Mouse (Mus musculus): Measurements from ENCODE around the gene Havcr2. TPM values are rescaled to one million over a fixed set of nuclear protein-coding genes. Genes with fewer than 3 reads are reported as not detected.
"Not testable (repeated sequence)": the region's sequence is repeated elsewhere in the genome, so short reads cannot be mapped to it uniquely, and the experiment has no call there.

Havcr2 gene
- total and polyA plus RNA-seq, 2 experiments from 2014 or later: 0.32 to 0.44 TPM

DNA sequence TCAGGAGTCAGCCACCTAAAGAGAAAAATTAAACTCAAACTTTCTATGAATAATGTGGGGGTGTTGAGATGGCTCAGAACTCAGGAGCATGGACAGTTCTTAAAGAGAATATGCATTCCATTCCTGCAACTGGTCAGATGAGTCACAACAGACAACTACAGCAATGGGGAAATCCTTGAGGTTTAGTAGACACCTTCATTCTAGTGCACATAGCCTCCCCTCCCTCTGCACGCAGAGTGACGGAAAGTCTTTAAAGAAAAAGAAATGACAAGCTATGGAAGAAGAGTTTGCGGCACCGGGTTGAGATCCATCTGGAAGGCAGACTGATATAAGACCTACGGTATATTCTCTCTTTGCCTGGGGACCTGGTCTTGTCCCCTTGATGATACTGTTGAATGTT lies 55.2 kb downstream of the Havcr2 start:
- H3K4me2 ChIP-seq (ENCODE audit: low read depth, low read length, poor library complexity, severe bottlenecking): no peak overlapping the region
- H3K9me3 ChIP-seq (ENCODE audit: low read length): no peaks in the 10 kb centered on the region
- no peak for TF ChIP-seq CTCF (IDR thresholded peaks at IDR 0.05)
- WGBS: 94% methylated on average over 5 of the region's 5 CpGs
- no peaks in the 10 kb centered on the region for H3K4me1 ChIP-seq (ENCODE audit: insufficient read depth, low read length)
- DNase-seq (ENCODE audit: low spot score): no peak
- no peak overlapping the region for H3K9ac ChIP-seq (replicated peaks; ENCODE audit: low read length, poor library complexity, severe bottlenecking)
- no peaks in the 10 kb centered on the region for H3K36me3 ChIP-seq (ENCODE audit: insufficient read depth, low read length)
- no peak overlapping the region for H3K4me3 ChIP-seq (ENCODE audit: low read depth, low read length)
- H3K27ac ChIP-seq (ENCODE audit: low read depth, low read length): no peak overlapping the region
- no peaks in the 10 kb centered on the region for H3K27me3 ChIP-seq (ENCODE audit: insufficient read depth, low read length)
- ATAC-seq (ENCODE audit: low FRiP score): no peak

DNA sequence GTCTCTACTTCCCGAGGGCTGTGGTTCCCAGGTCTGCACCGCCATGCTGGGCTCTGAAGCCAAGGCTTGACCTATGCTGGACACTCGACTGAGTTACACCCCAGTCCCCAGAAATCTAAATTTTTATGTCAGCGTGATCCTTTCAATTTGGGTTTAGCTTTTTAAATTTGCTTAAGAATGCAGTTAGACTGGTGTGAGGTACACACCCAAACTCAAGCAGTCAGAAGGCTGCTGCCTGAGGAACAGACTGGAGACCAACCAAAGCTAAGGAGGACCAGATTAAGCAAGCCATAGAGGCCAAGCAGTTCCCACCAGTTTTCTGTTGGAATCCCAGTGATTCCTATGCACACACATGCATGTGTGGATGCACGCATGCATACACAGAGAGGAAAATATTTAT lies 66.6 kb downstream of the Havcr2 start:
- not testable (repeated sequence) for DNase-seq (ENCODE audit: low spot score); H3K27ac ChIP-seq (ENCODE audit: low read depth, low read length); H3K4me2 ChIP-seq (ENCODE audit: low read depth, low read length, poor library complexity, severe bottlenecking); H3K9ac ChIP-seq (replicated peaks; ENCODE audit: low read length, poor library complexity, severe bottlenecking); H3K4me1 ChIP-seq (ENCODE audit: insufficient read depth, low read length); ATAC-seq (ENCODE audit: low FRiP score); H3K9me3 ChIP-seq (ENCODE audit: low read length); H3K4me3 ChIP-seq (ENCODE audit: low read depth, low read length); H3K36me3 ChIP-seq (ENCODE audit: insufficient read depth, low read length); H3K27me3 ChIP-seq (ENCODE audit: insufficient read depth, low read length)
- 82% methylated on average over 5 of the region's 5 CpGs for WGBS

- H3K36me3 ChIP-seq (ENCODE audit: insufficient read depth, low read length): no peaks in the 10 kb centered on the region
- H3K9ac ChIP-seq (replicated peaks; ENCODE audit: low read length, poor library complexity, severe bottlenecking): no peak overlapping the region
- no peak overlapping the region for H3K27ac ChIP-seq (ENCODE audit: low read depth, low read length)
- no peaks in the 10 kb centered on the region for H3K9me3 ChIP-seq (ENCODE audit: low read length)
- TF ChIP-seq CTCF (IDR thresholded peaks at IDR 0.05): peak; percentile 37; the same call in 1 of the 2 replicates
- no peak overlapping the region for H3K4me2 ChIP-seq (ENCODE audit: low read depth, low read length, poor library complexity, severe bottlenecking)
- DNase-seq (ENCODE audit: low spot score) (no peak), ATAC-seq (ENCODE audit: low FRiP score) (no peak)
- no peaks in the 10 kb centered on the region for H3K4me1 ChIP-seq (ENCODE audit: insufficient read depth, low read length)
- no peak overlapping the region for H3K4me3 ChIP-seq (ENCODE audit: low read depth, low read length)
- WGBS: 78% methylated on average over 3 of the region's 3 CpGs
- H3K27me3 ChIP-seq (ENCODE audit: insufficient read depth, low read length): no peaks in the 10 kb centered on the region
These were observed 68.0 kb downstream of the Havcr2 start for GRCm38 (mm10) chr11:46522719-46523118.

DNA sequence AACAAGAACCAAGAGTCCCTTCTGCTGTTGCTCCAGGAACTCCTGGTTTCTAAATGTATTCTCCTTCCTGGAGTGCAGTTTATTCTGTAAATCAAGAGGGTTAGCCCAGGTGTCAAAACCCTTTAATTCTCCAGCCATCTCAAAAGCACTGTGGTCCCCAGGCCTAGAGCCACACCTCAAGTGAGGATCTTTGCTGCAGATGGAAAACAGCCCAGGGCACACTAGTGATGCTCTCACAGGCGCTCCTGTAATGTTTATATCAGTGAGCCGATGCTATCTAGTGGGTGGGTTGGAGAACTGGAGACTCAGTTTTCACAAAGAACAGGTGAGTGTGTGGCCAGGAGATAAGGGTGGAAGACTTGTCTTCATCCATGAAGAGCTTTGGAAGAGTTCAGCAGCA lies 69.2 kb downstream of the Havcr2 start, which contains the start of gene Gm12169:
Gene Gm12169 (plus strand): TSS at position 301 of the 400 bp plus-strand sequence.
- Histone ChIP-seq H3K36me3 (ENCODE audit: insufficient read depth, low read length) (no peaks in the 10 kb centered on the region), H3K4me3 (ENCODE audit: low read depth, low read length) (no peak within 1 kb of the TSS), H3K27ac (ENCODE audit: low read depth, low read length) (no peak within 1 kb of the TSS), H3K9me3 (ENCODE audit: low read length) (no peaks in the 10 kb centered on the region), H3K27me3 (ENCODE audit: insufficient read depth, low read length) (no peaks in the 10 kb centered on the region), H3K4me2 (ENCODE audit: low read depth, low read length, poor library complexity, severe bottlenecking) (no peak within 1 kb of the TSS), H3K4me1 (ENCODE audit: insufficient read depth, low read length) (no peaks in the 10 kb centered on the region), H3K9ac (replicated peaks; ENCODE audit: low read length, poor library complexity, severe bottlenecking) (no peak within 1 kb of the TSS)
- no peak for TF ChIP-seq CTCF (IDR thresholded peaks at IDR 0.05)
- no peak for ATAC-seq (ENCODE audit: low FRiP score)
- no peak for DNase-seq (ENCODE audit: low spot score)
- 93% methylated on average over 2 of the region's 2 CpGs for WGBS

DNA sequence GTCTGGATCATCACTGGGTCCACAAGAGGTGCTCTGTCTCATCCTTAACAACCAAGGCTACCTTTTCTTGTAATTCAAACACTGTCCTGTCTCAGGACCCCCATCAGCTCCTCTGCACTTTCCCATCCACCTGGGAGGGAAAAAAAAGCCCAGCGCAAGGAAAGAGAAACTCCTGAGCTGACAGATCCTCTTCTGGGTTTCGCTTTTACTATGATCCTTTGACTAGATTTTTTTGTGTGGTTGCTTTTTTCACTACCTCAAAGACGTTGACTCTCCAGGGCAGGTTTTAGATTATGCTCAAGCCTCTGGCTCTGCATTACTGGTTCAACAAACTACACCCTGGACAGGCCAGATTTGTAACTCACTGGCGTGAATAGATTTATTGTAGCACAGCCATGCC lies 75.4 kb downstream of the Havcr2 start:
- no peak overlapping the region for H3K27ac ChIP-seq (ENCODE audit: low read depth, low read length)
- no peak overlapping the region for H3K9ac ChIP-seq (replicated peaks; ENCODE audit: low read length, poor library complexity, severe bottlenecking)
- no peak for ATAC-seq (ENCODE audit: low FRiP score)
- DNase-seq (ENCODE audit: low spot score): no peak
- TF ChIP-seq CTCF (IDR thresholded peaks at IDR 0.05): no peak
- no peak overlapping the region for H3K4me2 ChIP-seq (ENCODE audit: low read depth, low read length, poor library complexity, severe bottlenecking)
- 75% methylated on average over 4 of the region's 4 CpGs for WGBS
- no peak overlapping the region for H3K4me3 ChIP-seq (ENCODE audit: low read depth, low read length)
- no peaks in the 10 kb centered on the region for H3K9me3 ChIP-seq (ENCODE audit: low read length)
- no peaks in the 10 kb centered on the region for H3K27me3 ChIP-seq (ENCODE audit: insufficient read depth, low read length)
- no peaks in the 10 kb centered on the region for H3K4me1 ChIP-seq (ENCODE audit: insufficient read depth, low read length)
- H3K36me3 ChIP-seq (ENCODE audit: insufficient read depth, low read length): no peaks in the 10 kb centered on the region

Other genes starting within 250 kb of the Havcr2 start
- 11.8 and 12.2 TPM in 2 replicates for gene Fndc9, start 219.4 kb upstream of the Havcr2 start, total RNA-seq (2014; rRNA removed)
- gene Fndc9, start 219.4 kb upstream of the Havcr2 start, polyA plus RNA-seq (2015; fragmentation: Nextera tagmentation; extraction: Ambion mirVana): 18.9 and 20.8 TPM in 2 replicates
- 133 and 141 TPM in 2 replicates for gene Cyfip2, start 142.1 kb upstream of the Havcr2 start, total RNA-seq (2014; rRNA removed)
- 79.4 and 83.7 TPM in 2 replicates for gene Cyfip2, start 142.1 kb upstream of the Havcr2 start, polyA plus RNA-seq (2015; fragmentation: Nextera tagmentation; extraction: Ambion mirVana)
- 0.05 and 0.16 TPM in 2 replicates for gene Itk, start 65.4 kb upstream of the Havcr2 start, total RNA-seq (2014; rRNA removed)
- gene Itk, start 65.4 kb upstream of the Havcr2 start, polyA plus RNA-seq (2015; fragmentation: Nextera tagmentation; extraction: Ambion mirVana): 0.05 and 0.06 TPM in 2 replicates
- not detected in 2 replicates for gene Fam71b, start 58.4 kb upstream of the Havcr2 start, total RNA-seq (2014; rRNA removed)
- gene Fam71b, start 58.4 kb upstream of the Havcr2 start, polyA plus RNA-seq (2015; fragmentation: Nextera tagmentation; extraction: Ambion mirVana): not detected in 2 replicates
- gene Med7, start 18.0 kb upstream of the Havcr2 start, total RNA-seq (2014; rRNA removed): 19.4 and 20.1 TPM in 2 replicates
- 53.3 and 53.8 TPM in 2 replicates for gene Med7, start 18.0 kb upstream of the Havcr2 start, polyA plus RNA-seq (2015; fragmentation: Nextera tagmentation; extraction: Ambion mirVana)
- not detected in 2 replicates for gene Gm12169, start 69.3 kb downstream of the Havcr2 start, total RNA-seq (2014; rRNA removed)
- not detected in 2 replicates for gene Gm12169, start 69.3 kb downstream of the Havcr2 start, polyA plus RNA-seq (2015; fragmentation: Nextera tagmentation; extraction: Ambion mirVana)
- gene BC053393, start 116.6 kb downstream of the Havcr2 start, total RNA-seq (2014; rRNA removed): not detected in 2 replicates
- gene BC053393, start 116.6 kb downstream of the Havcr2 start, polyA plus RNA-seq (2015; fragmentation: Nextera tagmentation; extraction: Ambion mirVana): not detected in 2 replicates
- gene Dppa1, start 174.3 kb downstream of the Havcr2 start, total RNA-seq (2014; rRNA removed): not detected in 2 replicates
- not detected in 2 replicates for gene Dppa1, start 174.3 kb downstream of the Havcr2 start, polyA plus RNA-seq (2015; fragmentation: Nextera tagmentation; extraction: Ambion mirVana)

All from midbrain, postnatal 0 days (tissue).